In genomic region chr5:29217997-29218396, GRCm38 (mm10) we compare ENCODE assay signal across 26 mouse cellular contexts. TPM values are rescaled to one million over a fixed set of nuclear protein-coding genes. Genes with fewer than 3 reads are reported as not detected.
DNase-seq lines count a peak whose midpoint lies in the region; ATAC-seq and TF ChIP-seq lines count a peak whose summit lies in the region.
"Had no signal": no experiment of that assay in that cellular context is flagged by ENCODE, and none has a peak within 500 bp of the region (broad histone marks: within the 10 kb centered on the region; RNA-seq: fewer than 3 reads in every experiment).

No protein-coding gene starts in this region.

- no peak for TF ChIP-seq CTCF in lung, postnatal 0 days (IDR thresholded peaks at IDR 0.05)

- no peak overlapping the region for H3K27ac ChIP-seq in lung, postnatal 0 days (ENCODE audit: low read length)
- H3K27ac ChIP-seq in liver, embryonic 11.5 days (ENCODE audit: low read depth, low read length), result no peak overlapping the region
- H3K27ac ChIP-seq in liver, embryonic 15.5 days (replicated peaks), result 0 out of 2 replicates have a peak overlapping the region, but pooled peaks have one; percentile 11
- no peak overlapping the region for H3K27ac ChIP-seq in midbrain, embryonic 10.5 days (replicated peaks)
- H3K27ac ChIP-seq: embryonic facial prominence, embryonic 15.5 days; heart, embryonic 13.5 days; hindbrain, embryonic 12.5 days had no signal

- no peaks in the 10 kb centered on the region for H3K9me3 ChIP-seq in lung, postnatal 0 days (ENCODE audit: low read length)
- H3K9me3 ChIP-seq in liver, embryonic 11.5 days (ENCODE audit: control insufficient read depth, low read length), result no peaks in the 10 kb centered on the region
- H3K9me3 ChIP-seq in liver, embryonic 15.5 days (replicated peaks), result no peaks in the 10 kb centered on the region
- no peaks in the 10 kb centered on the region for H3K9me3 ChIP-seq in midbrain, embryonic 10.5 days (replicated peaks)
- H3K9me3 ChIP-seq: embryonic facial prominence, embryonic 15.5 days; heart, embryonic 13.5 days; hindbrain, embryonic 12.5 days had no signal

- no peak overlapping the region for H3K4me3 ChIP-seq in lung, postnatal 0 days (ENCODE audit: low read depth, low read length)
- H3K4me3 ChIP-seq in liver, embryonic 11.5 days (ENCODE audit: low read depth, low read length), result no peak overlapping the region
- H3K4me3 ChIP-seq in liver, embryonic 15.5 days (replicated peaks), result no peak overlapping the region
- H3K4me3 ChIP-seq in midbrain, embryonic 10.5 days, result no peak overlapping the region
- H3K4me3 ChIP-seq: embryonic facial prominence, embryonic 15.5 days; heart, embryonic 13.5 days; hindbrain, embryonic 12.5 days had no signal

- WGBS in lung, postnatal 0 days, result 44% methylated on average over 3 of the region's 3 CpGs
- 47% methylated on average over 3 of the region's 3 CpGs for WGBS in liver, embryonic 11.5 days
- 24% methylated on average over 3 of the region's 3 CpGs for WGBS in liver, embryonic 15.5 days (ENCODE audit: insufficient replicate concordance)
- WGBS in midbrain, embryonic 10.5 days, result 94% methylated on average over 3 of the region's 3 CpGs

- H3K27me3 ChIP-seq in lung, postnatal 0 days (replicated peaks; ENCODE audit: insufficient read depth, low read length), result no peaks in the 10 kb centered on the region
- H3K27me3 ChIP-seq in liver, embryonic 11.5 days (replicated peaks; ENCODE audit: control insufficient read depth, insufficient read depth, low read length), result no peaks in the 10 kb centered on the region
- H3K27me3 ChIP-seq in liver, embryonic 15.5 days, result no peaks in the 10 kb centered on the region
- no peaks in the 10 kb centered on the region for H3K27me3 ChIP-seq in midbrain, embryonic 10.5 days (ENCODE audit: low read depth, poor library complexity, severe bottlenecking)
- H3K27me3 ChIP-seq: embryonic facial prominence, embryonic 15.5 days; heart, embryonic 13.5 days; hindbrain, embryonic 12.5 days; Patski had no signal

- ATAC-seq in lung, postnatal 0 days, result peak; percentile 47; the same call in 1 of the 2 replicates
- ATAC-seq in liver, embryonic 11.5 days (replicated peaks; ENCODE audit: low FRiP score), result peak; percentile 94
- peak; percentile 87 for ATAC-seq in liver, embryonic 15.5 days (ENCODE audit: insufficient read depth)
- ATAC-seq in megakaryocyte-erythroid progenitor cell, adult 5-6 weeks (replicated peaks; ENCODE audit: low FRiP score, low TSS enrichment, poor library complexity, severe bottlenecking), result peak; percentile 90
- ATAC-seq in erythroblast, adult 5-6 weeks (replicated peaks; ENCODE audit: low FRiP score, poor library complexity, severe bottlenecking), result no peak
- ATAC-seq: activated CD4-positive, CD25-positive, alpha-beta regulatory T cell, adult 4 months; forebrain, embryonic 16.5 days; hindbrain, embryonic 16.5 days; Patski had no signal

- DNase-seq in lung, postnatal 0 days (ENCODE audit: low spot score), result peak; percentile 7
- no peak for DNase-seq in lung, adult 18-20 months
- DNase-seq in liver, embryonic 11.5 days (ENCODE audit: low spot score), result no peak
- DNase-seq in midbrain, embryonic 10.5 days (ENCODE audit: low spot score), result no peak
- no peak for DNase-seq in MN1 (ENCODE audit: low spot score)
- DNase-seq: adrenal gland, adult 2 months; adrenal gland, postnatal 25 days; cerebellum, adult 11 months; cerebellum, adult 8-10 months; cerebellum, postnatal 14 days; embryo, embryonic 11 days; gastrocnemius, postnatal 14 days; heart, postnatal 36 days had no signal

- no peak overlapping the region for H3K9ac ChIP-seq in lung, postnatal 0 days (replicated peaks; ENCODE audit: low read depth)
- no peak overlapping the region for H3K9ac ChIP-seq in liver, embryonic 11.5 days (ENCODE audit: low read depth, low read length)
- no peak overlapping the region for H3K9ac ChIP-seq in liver, embryonic 15.5 days
- H3K9ac ChIP-seq: embryonic facial prominence, embryonic 15.5 days; heart, embryonic 13.5 days; hindbrain, embryonic 12.5 days had no signal

- TF ChIP-seq EP300 in lung, postnatal 0 days (IDR thresholded peaks at IDR 0.05), result no peak

- H3K4me2 ChIP-seq in lung, postnatal 0 days (replicated peaks; ENCODE audit: low read depth, low read length), result no peak overlapping the region
- H3K4me2 ChIP-seq in liver, embryonic 11.5 days, result no peak overlapping the region
- peak overlapping the region; percentile 39; the same call in 1 of the 2 replicates for H3K4me2 ChIP-seq in liver, embryonic 15.5 days
- H3K4me2 ChIP-seq: embryonic facial prominence, embryonic 15.5 days; heart, embryonic 13.5 days; hindbrain, embryonic 12.5 days had no signal

- no peaks in the 10 kb centered on the region for H3K36me3 ChIP-seq in lung, postnatal 0 days (ENCODE audit: insufficient read depth, low read length)
- no peaks in the 10 kb centered on the region for H3K36me3 ChIP-seq in liver, embryonic 11.5 days (ENCODE audit: control insufficient read depth, insufficient read depth, low read length)
- no peaks in the 10 kb centered on the region for H3K36me3 ChIP-seq in liver, embryonic 15.5 days (replicated peaks)
- H3K36me3 ChIP-seq in midbrain, embryonic 10.5 days, result no peaks in the 10 kb centered on the region
- H3K36me3 ChIP-seq: embryonic facial prominence, embryonic 15.5 days; heart, embryonic 13.5 days; hindbrain, embryonic 12.5 days had no signal

- no peaks in the 10 kb centered on the region for H3K4me1 ChIP-seq in lung, postnatal 0 days (ENCODE audit: insufficient read depth, low read depth, low read length)
- no peaks in the 10 kb centered on the region for H3K4me1 ChIP-seq in liver, embryonic 11.5 days (replicated peaks; ENCODE audit: control insufficient read depth, insufficient read depth, low read length)
- peaks cover 17% of the 10 kb centered on the region for H3K4me1 ChIP-seq in liver, embryonic 15.5 days (replicated peaks)
- H3K4me1 ChIP-seq in midbrain, embryonic 10.5 days, result 0 out of 2 replicates have a peak, but pooled peaks cover 2% of the 10 kb centered on the region
- H3K4me1 ChIP-seq: embryonic facial prominence, embryonic 15.5 days; hindbrain, embryonic 12.5 days had no signal

RNA-seq across cellular contexts. Expression of gene Rnf32, which starts 22.2 kb away (rescaled TPM):
- 2.3 and 5.2 TPM in 2 replicates for polyA plus RNA-seq in lung, postnatal 0 days (2015; fragmentation: Nextera tagmentation; extraction: Ambion mirVana)
- 0.56 and 0.82 TPM in 2 replicates for polyA plus RNA-seq in liver, embryonic 11.5 days (2014; fragmentation: Nextera tagmentation; extraction: Ambion mirVana)
- polyA plus RNA-seq in liver, embryonic 15.5 days (2015; fragmentation: Nextera tagmentation; extraction: Ambion mirVana), result 0.10 and 0.14 TPM in 2 replicates
- not detected in 2 replicates for total RNA-seq in megakaryocyte-erythroid progenitor cell, adult 5-6 weeks (2014; fragmentation: Nextera tagmentation)
- not detected in 2 replicates for total RNA-seq in megakaryocyte-erythroid progenitor cell, adult 5-6 weeks (2017)
- polyA plus RNA-seq in midbrain, embryonic 10.5 days (2016; fragmentation: Nextera tagmentation; extraction: Ambion mirVana), result 7.0 and 8.4 TPM in 2 replicates
- not detected in 2 replicates for total RNA-seq in erythroblast, adult 5-6 weeks (2015; ENCODE audit: low replicate concordance)
- not detected in 2 replicates for total RNA-seq in erythroblast, adult 5-6 weeks (2017; ENCODE audit: low replicate concordance)
- total RNA-seq: common myeloid progenitor, adult 5-6 weeks; granulocyte monocyte progenitor cell, adult 5-6 weeks; MEL had no signal
